Mouse (Mus musculus): ENCODE data around the gene Cxcl10.

The Cxcl10 gene

GRCm38 (mm10) chr5:92348794-92349413 lies at the start of gene Cxcl10:
TSS of gene Cxcl10 (minus strand) at chr5:92348889.
- peak; percentile 16 for DNase-seq (ENCODE audit: low spot score)

GRCm38 (mm10) chr5:92398153-92398552 lies 49.5 kb upstream of the Cxcl10 start:
- DNase-seq (ENCODE audit: low spot score): peak; percentile 68

- peak; percentile 80 for DNase-seq (ENCODE audit: low spot score)
Measured at GRCm38 (mm10) chr5:92396476-92396875, 47.8 kb upstream of the Cxcl10 start.

- DNase-seq (ENCODE audit: low spot score): no peak
Measured at GRCm38 (mm10) chr5:92395764-92396163, 47.1 kb upstream of the Cxcl10 start.

GRCm38 (mm10) chr5:92393863-92394262 lies 45.2 kb upstream of the Cxcl10 start:
- DNase-seq (ENCODE audit: low spot score): no peak

GRCm38 (mm10) chr5:92392542-92392941 lies 43.9 kb upstream of the Cxcl10 start:
- no peak for DNase-seq (ENCODE audit: low spot score)

GRCm38 (mm10) chr5:92390615-92391014 lies 41.9 kb upstream of the Cxcl10 start:
- DNase-seq (ENCODE audit: low spot score): peak; percentile 81

GRCm38 (mm10) chr5:92389977-92390376 lies 41.3 kb upstream of the Cxcl10 start:
- no peak for DNase-seq (ENCODE audit: low spot score)

- DNase-seq (ENCODE audit: low spot score): peak; percentile 61
Measured at GRCm38 (mm10) chr5:92387433-92387832, 38.7 kb upstream of the Cxcl10 start.

GRCm38 (mm10) chr5:92386643-92387042 lies 38.0 kb upstream of the Cxcl10 start:
- DNase-seq (ENCODE audit: low spot score): no peak

- no peak for DNase-seq (ENCODE audit: low spot score)
Measured at GRCm38 (mm10) chr5:92386102-92386501, 37.4 kb upstream of the Cxcl10 start.

GRCm38 (mm10) chr5:92384855-92385254 lies 36.2 kb upstream of the Cxcl10 start:
- no peak for DNase-seq (ENCODE audit: low spot score)

- no peak for DNase-seq (ENCODE audit: low spot score)
Measured at GRCm38 (mm10) chr5:92383747-92384146, 35.1 kb upstream of the Cxcl10 start.

- no peak for DNase-seq (ENCODE audit: low spot score)
Measured at GRCm38 (mm10) chr5:92382349-92382679, 33.6 kb upstream of the Cxcl10 start.

GRCm38 (mm10) chr5:92381550-92382348 lies 33.1 kb upstream of the Cxcl10 start:
- peak; percentile 52 for DNase-seq (ENCODE audit: low spot score)

GRCm38 (mm10) chr5:92376795-92377405 lies 28.2 kb upstream of the Cxcl10 start:
- DNase-seq (ENCODE audit: low spot score): no peak

GRCm38 (mm10) chr5:92375368-92375767 lies 26.7 kb upstream of the Cxcl10 start:
- no peak for DNase-seq (ENCODE audit: low spot score)

GRCm38 (mm10) chr5:92374721-92375142 lies 26.0 kb upstream of the Cxcl10 start:
- no peak for DNase-seq (ENCODE audit: low spot score)

GRCm38 (mm10) chr5:92372605-92373004 lies 23.9 kb upstream of the Cxcl10 start:
- DNase-seq (ENCODE audit: low spot score): no peak

GRCm38 (mm10) chr5:92371361-92371976 lies 22.8 kb upstream of the Cxcl10 start:
- no peak for DNase-seq (ENCODE audit: low spot score)

GRCm38 (mm10) chr5:92370891-92371290 lies 22.2 kb upstream of the Cxcl10 start:
- DNase-seq (ENCODE audit: low spot score): no peak

GRCm38 (mm10) chr5:92370392-92370791 lies 21.7 kb upstream of the Cxcl10 start:
- DNase-seq (ENCODE audit: low spot score): no peak

Data from testis, postnatal 14 days (tissue).